Mouse (Mus musculus) limb, embryonic 11.5 days (tissue): ENCODE data around the gene Plch2. TPM values are rescaled to one million over a fixed set of nuclear protein-coding genes. Genes with fewer than 3 reads are reported as not detected.

Experiments
- ATAC-seq: fragments of 200-750 bp; cut with Nextera tagmentation; 2 replicates; pipeline ENCODE4 v1.8.0; 2017; ENCODE audit warnings: low read depth; ENCODE audit not compliant: insufficient number of reproducible peaks, low FRiP score, low TSS enrichment
- DNase-seq: peaks from one replicate; pipeline ENCODE4 v3.0.0-alpha.2; 2015; ENCODE audit warnings: low spot score
- H3K27ac ChIP-seq: fragments of 300-500 bp; sonication (generic); replicated peaks from 2 replicates; pipeline ENCODE4 v1.5.1; 2014; ENCODE audit warnings: low read depth, mild to moderate bottlenecking, low read length
- H3K27me3 ChIP-seq: fragments of 300-500 bp; sonication (generic); 2 replicates; pipeline ENCODE4 v1.6.1; 2014; ENCODE audit warnings: mild to moderate bottlenecking, low read length, mixed read lengths; ENCODE audit not compliant: control insufficient read depth, insufficient read depth
- H3K36me3 ChIP-seq: fragments of 300-500 bp; sonication (generic); 2 replicates; pipeline ENCODE4 v1.6.1; 2014; ENCODE audit warnings: mild to moderate bottlenecking, low read length, moderate library complexity, mixed read lengths; ENCODE audit not compliant: control insufficient read depth, insufficient read depth
- H3K4me1 ChIP-seq: fragments of 300-500 bp; sonication (generic); 2 replicates; pipeline ENCODE4 v1.6.1; 2014; ENCODE audit warnings: low read length, mixed read lengths; ENCODE audit not compliant: control insufficient read depth, insufficient read depth
- H3K4me2 ChIP-seq: fragments of 300-500 bp; sonication (generic); 2 replicates; pipeline ENCODE4 v1.6.1; 2014; ENCODE audit warnings: low read depth, mild to moderate bottlenecking, moderate library complexity; ENCODE audit not compliant: severe bottlenecking
- H3K4me3 ChIP-seq: fragments of 300-500 bp; sonication (generic); 2 replicates; pipeline ENCODE4 v1.5.1; 2014; ENCODE audit warnings: low read depth, low read length
- H3K9ac ChIP-seq: fragments of 300-500 bp; sonication (generic); 2 replicates; pipeline ENCODE4 v1.6.1; 2014; ENCODE audit warnings: mild to moderate bottlenecking, low read length
- H3K9me3 ChIP-seq: fragments of 300-500 bp; sonication (generic); 2 replicates; pipeline ENCODE4 v1.6.1; 2016; ENCODE audit warnings: low read length; ENCODE audit not compliant: control insufficient read depth
- WGBS: fragments of 180-500 bp; shearing (Covaris S2); extraction: QIAGEN DNeasy Blood & Tissue Kit; methylation state at CpG from one replicate; pipeline ENCODE4 v1.1.7; 2014; 5-methylcytosine and 5-hydroxymethylcytosine counted together
- polyA plus RNA-seq: library from polyadenylated mRNA; unstranded; fragments of >200 nt; fragmentation: Nextera tagmentation; extraction: Ambion mirVana; gene quantifications from 2 replicates; pipeline ENCODE4 v1.2.1, GENCODE M21; 2014

Gene Plch2
- polyA plus RNA-seq, 1 experiment from 2014 or later, result 1.0 TPM

DNA sequence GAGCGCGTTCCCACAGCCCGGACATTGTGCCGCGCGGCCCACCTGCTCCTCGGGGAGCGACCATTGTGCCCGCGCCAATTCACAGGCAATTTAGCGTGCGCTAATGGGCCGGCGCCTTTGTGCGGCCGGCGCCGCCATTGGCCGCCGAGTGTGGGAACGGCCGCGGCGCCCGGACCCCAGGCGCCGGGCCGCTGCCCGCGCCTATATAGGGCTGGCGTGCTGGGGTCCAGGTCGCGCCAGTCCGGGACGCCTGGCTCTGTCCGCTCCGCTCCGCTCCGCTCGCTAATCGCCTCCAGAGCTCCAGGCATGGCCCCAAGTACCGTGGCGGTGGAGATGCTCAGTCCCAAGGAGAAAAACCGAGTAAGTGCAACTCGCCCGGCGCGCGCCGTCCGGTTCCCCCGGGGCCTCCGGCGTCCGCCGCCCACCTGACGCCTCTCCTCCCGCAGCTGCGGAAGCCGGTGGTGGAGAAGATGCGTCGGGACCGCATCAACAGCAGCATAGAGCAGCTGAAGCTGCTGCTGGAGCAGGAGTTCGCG is 95.8 kb downstream of the Plch2 start, which contains the start of gene Hes5:
Gene Hes5 (plus strand): TSS at position 234 of the 536 bp plus-strand sequence.
- no peak for ATAC-seq
- Histone ChIP-seq H3K9me3 (no peaks in the 10 kb centered on the region), H3K27ac (no peak within 1 kb of the TSS), H3K4me3 (peak within 1 kb of the TSS; percentile 37), H3K4me1 (peaks cover 44% of the 10 kb centered on the region), H3K4me2 (peak within 1 kb of the TSS; percentile 51), H3K9ac (peak within 1 kb of the TSS; percentile 47; the same call in 1 of the 2 replicates), H3K36me3 (no peaks in the 10 kb centered on the region), H3K27me3 (peaks cover 58% of the 10 kb centered on the region)
- WGBS, result 1% methylated on average over 65 of the region's 65 CpGs
- peak; percentile 61 for DNase-seq

DNA sequence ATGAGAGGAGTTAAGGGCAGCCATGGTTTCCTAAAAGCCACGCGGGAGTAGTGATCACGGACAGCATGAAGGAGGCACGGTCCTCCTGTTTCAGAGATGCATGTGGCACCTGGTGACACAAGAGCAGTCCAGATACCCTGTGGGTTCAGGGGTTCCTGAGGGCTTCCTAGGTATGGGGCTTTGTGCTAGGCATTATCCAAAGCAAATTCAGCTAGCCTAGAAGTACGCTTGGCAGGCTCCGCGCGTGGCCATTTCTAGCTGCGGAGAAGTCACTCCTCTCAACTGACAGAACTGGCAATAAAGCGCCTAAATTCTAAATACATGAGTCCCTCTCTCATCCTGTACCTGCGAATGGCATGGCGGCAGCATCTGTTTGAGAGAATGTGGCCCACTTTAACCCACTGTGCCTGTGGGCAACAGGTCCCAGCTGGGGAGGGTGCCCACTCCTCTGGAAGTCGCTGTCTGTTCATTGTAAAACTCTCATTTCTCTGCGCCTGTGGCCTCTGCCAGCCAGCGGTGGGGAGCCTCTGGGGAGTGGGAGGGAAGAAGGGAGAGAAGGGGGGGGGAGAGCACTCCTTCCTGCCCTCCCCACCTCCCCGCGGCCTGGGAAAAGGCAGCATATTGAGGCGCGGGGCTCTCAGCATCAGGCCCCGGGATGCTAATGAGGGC is 96.4 kb downstream of the Plch2 start:
- H3K9ac ChIP-seq, result no peak overlapping the region

DNA sequence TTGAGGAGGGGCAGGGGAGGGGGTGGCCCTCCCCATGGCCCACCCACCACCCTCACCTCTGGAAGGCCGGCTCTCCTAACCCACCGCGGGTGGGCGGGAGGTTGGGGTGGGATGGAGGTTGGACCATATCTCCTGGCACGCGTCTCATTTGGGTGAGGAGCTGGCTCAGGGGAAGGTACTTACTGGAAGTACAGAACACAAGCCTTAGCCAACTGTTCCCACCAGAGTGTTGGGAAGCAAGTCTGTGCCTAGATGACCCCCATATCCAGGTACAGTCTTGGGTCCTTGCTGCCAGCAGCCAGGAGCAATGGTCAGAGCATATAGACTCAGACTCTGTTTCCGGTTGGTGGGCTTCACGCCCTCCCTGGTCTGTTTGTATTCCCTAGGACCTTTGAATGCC is 98.0 kb downstream of the Plch2 start:
- 6% methylated on average over 8 of the region's 8 CpGs for WGBS

More for the DNA sequence above, 96.4 kb downstream of the Plch2 start:
- peak overlapping the region; percentile 51 for H3K4me2 ChIP-seq
- H3K27ac ChIP-seq, result no peak overlapping the region
- peaks cover 42% of the 10 kb centered on the region for H3K4me1 ChIP-seq
- H3K9me3 ChIP-seq, result no peaks in the 10 kb centered on the region
- no peaks in the 10 kb centered on the region for H3K36me3 ChIP-seq
- H3K27me3 ChIP-seq, result peaks cover 58% of the 10 kb centered on the region
- DNase-seq, result no peak
- no peak for ATAC-seq
- peak overlapping the region; percentile 37 for H3K4me3 ChIP-seq
- 18% methylated on average over 20 of the region's 20 CpGs for WGBS

DNA sequence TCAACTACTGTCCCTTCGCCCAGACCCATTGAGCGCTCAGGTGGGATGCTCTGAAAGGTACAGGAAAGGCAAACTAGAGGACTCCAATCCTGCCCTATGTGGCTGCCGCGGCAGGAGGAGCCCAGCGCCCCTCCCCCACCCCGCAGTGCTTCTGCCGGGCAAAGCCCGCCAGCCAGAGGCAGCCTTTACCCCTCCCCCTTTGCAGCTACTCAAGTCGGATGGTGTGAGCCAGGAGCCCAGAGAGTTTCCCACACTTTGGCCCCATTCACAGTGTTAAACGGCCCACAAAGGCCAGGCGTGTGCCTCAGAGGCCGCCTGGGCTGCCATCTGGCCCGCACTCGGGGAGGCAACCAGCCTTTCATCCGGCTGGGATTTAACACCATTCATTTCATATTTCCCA is 98.4 kb downstream of the Plch2 start:
- peak; percentile 58 for ATAC-seq
- peak overlapping the region; percentile 36 for H3K4me2 ChIP-seq
- peaks cover 63% of the 10 kb centered on the region for H3K27me3 ChIP-seq
- no peaks in the 10 kb centered on the region for H3K9me3 ChIP-seq
- peak; percentile 80 for DNase-seq
- no peaks in the 10 kb centered on the region for H3K36me3 ChIP-seq
- peak overlapping the region; percentile 46 for H3K9ac ChIP-seq
- no peak overlapping the region; the same call in 1 of the 2 replicates for H3K27ac ChIP-seq
- H3K4me3 ChIP-seq, result peak overlapping the region; percentile 10; the same call in 1 of the 2 replicates
- WGBS, result under 1% methylated on average over 15 of the region's 15 CpGs
- H3K4me1 ChIP-seq, result peaks cover 31% of the 10 kb centered on the region

More for the DNA sequence above, 98.0 kb downstream of the Plch2 start:
- Histone ChIP-seq H3K4me2 (peak overlapping the region; percentile 36), H3K4me1 (peaks cover 36% of the 10 kb centered on the region), H3K27ac (no peak overlapping the region; the same call in 1 of the 2 replicates), H3K9me3 (no peaks in the 10 kb centered on the region), H3K4me3 (peak overlapping the region; percentile 10; the same call in 1 of the 2 replicates), H3K36me3 (no peaks in the 10 kb centered on the region), H3K27me3 (peaks cover 63% of the 10 kb centered on the region), H3K9ac (peak overlapping the region; percentile 45; the same call in 1 of the 2 replicates)
- ATAC-seq (no peak), DNase-seq (no peak)

DNA sequence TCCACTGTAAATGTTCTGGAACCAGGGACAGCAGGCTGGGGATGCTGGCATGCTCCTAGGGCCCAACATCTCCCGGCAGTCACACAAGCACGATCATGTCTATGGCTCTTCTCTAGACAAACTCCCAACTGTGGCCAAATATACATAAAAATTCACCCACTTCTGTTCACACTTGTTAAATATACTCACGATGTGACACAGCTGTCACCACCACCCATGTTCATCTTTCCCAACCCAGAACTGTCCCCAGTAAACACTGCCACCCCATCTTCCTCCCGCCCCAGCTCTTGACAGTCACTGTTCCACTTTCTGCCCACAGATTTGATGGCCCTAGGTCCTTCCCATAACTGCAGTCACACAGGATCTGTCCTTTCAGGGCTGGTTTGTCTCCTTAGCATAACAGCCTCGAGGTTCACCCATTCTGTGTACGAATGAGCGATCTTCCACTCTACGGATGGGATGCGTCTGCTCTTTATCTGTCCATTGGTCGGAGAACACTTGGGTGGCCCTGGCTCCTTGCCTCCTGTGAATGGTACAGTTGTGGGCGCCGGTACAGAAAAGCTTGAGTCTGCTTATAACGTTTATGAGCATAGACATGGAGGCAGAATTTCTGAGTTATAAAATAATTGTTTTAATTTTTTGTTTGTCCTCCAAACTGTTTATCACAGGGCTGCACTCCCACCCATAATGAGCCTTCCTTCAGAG is 99.1 kb downstream of the Plch2 start:
- Histone ChIP-seq H3K9ac (no peak overlapping the region; the same call in 1 of the 2 replicates), H3K27me3 (peaks cover 63% of the 10 kb centered on the region), H3K27ac (no peak overlapping the region), H3K9me3 (no peaks in the 10 kb centered on the region), H3K36me3 (no peaks in the 10 kb centered on the region), H3K4me1 (peaks cover 31% of the 10 kb centered on the region), H3K4me3 (no peak overlapping the region), H3K4me2 (peak overlapping the region; percentile 36; the same call in 1 of the 2 replicates)
- WGBS, result 56% methylated on average over 13 of the region's 13 CpGs
- DNase-seq, result no peak
- ATAC-seq, result no peak

DNA sequence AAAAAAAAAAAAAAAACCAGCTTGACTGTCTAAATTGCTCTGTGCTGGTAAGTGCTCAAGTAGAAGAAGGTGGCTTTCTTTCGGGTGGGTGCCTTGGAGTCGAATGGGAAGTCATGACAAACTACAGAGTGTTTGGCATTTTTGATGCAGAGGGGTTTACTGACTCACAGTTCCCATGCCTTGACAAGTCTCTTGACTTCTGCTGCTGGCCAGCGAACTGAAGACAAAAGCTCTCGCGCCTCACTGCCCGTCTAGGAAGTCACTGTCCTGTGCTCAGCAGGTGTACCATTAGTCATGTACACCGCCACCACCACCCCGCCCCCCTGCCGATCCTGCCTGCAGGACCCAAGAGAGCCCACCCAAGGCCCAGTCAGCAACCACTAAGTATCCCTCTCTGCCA is 100.0 kb downstream of the Plch2 start:
- H3K9me3 ChIP-seq, result no peaks in the 10 kb centered on the region
- no peak overlapping the region for H3K27ac ChIP-seq
- no peak overlapping the region for H3K4me3 ChIP-seq
- H3K27me3 ChIP-seq, result peaks cover 63% of the 10 kb centered on the region
- no peak overlapping the region for H3K4me2 ChIP-seq
- H3K9ac ChIP-seq, result no peak overlapping the region
- ATAC-seq (no peak), DNase-seq (no peak)
- no peaks in the 10 kb centered on the region for H3K36me3 ChIP-seq
- WGBS, result 43% methylated on average over 9 of the region's 9 CpGs
- peaks cover 29% of the 10 kb centered on the region for H3K4me1 ChIP-seq

DNA sequence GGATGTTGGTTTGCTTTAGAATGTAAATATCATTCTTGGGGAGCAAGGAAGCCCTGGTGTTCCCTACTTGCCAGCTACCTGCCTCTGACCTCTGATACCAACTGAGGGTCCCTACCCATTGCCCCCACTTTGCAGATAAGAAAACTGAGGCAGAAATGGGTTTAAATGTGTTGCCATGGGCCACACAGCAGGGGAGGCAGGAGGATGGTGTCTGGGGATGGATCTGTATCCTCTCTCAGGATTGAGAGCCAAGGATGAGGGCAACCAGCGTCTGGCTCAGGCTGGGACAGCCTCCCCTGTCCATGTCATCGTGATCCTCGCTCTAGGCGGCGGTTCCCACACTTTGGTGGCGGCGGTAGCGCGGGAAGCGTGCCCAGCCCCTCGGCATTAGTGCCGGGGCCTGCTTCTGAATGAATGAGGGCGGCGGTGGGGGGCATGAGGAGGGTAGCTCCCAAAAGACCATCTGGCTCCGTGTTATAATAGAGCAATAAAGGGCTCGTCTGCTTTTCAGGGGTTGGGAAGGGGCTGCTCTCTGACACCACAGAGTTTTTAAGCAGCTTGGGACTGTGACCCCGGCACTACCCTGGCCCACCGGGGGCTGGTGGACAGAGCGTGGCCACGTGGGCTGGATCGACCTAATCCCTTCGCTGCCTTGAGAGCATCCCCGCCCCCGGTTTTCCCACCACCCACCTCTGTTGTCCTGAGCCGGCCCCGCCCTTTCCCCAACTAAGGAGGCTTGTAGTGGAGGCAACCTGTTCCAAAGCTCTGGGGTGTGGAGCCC is 103.9 kb downstream of the Plch2 start:
- DNase-seq (no peak), ATAC-seq (no peak)
- Histone ChIP-seq H3K4me2 (peak overlapping the region; percentile 10; the same call in 1 of the 2 replicates), H3K27ac (no peak overlapping the region), H3K9ac (no peak overlapping the region), H3K4me3 (no peak overlapping the region), H3K9me3 (no peaks in the 10 kb centered on the region), H3K27me3 (peaks cover 57% of the 10 kb centered on the region), H3K36me3 (no peaks in the 10 kb centered on the region), H3K4me1 (peaks cover 6% of the 10 kb centered on the region)
- WGBS, result 2% methylated on average over 26 of the region's 26 CpGs

DNA sequence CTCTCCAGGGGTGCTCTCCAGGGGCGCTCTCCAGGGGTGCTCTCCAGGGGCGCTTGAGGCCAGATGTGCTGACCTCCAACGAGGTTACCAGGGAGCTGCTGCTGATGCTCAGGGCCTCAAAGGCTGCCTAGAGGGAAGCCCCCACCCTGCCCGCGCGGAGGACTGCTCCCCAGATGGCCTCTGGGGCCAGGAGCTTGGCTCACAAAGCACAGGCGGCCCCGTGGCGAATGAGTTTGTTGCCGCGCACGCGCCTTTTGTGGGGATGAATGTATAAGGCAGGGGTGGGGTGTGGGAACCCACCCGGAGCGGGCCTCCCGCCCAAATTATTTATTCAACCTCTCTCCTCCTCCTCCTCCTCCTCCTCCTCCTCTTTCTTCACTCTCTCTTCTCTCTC is 107.0 kb downstream of the Plch2 start:
- 12% methylated on average over 16 of the region's 16 CpGs for WGBS
- H3K36me3 ChIP-seq, result no peaks in the 10 kb centered on the region
- no peaks in the 10 kb centered on the region for H3K9me3 ChIP-seq
- ATAC-seq (no peak), DNase-seq (no peak)
- no peak overlapping the region for H3K9ac ChIP-seq
- no peak overlapping the region for H3K4me2 ChIP-seq
- peaks cover 49% of the 10 kb centered on the region for H3K27me3 ChIP-seq
- peaks cover 6% of the 10 kb centered on the region for H3K4me1 ChIP-seq
- no peak overlapping the region for H3K4me3 ChIP-seq
- no peak overlapping the region for H3K27ac ChIP-seq
